Mouse (Mus musculus) spleen, adult 2 months (tissue): Measurements from ENCODE around the gene Gipc1. TPM values are rescaled to one million over a fixed set of nuclear protein-coding genes. Genes with fewer than 3 reads are reported as not detected.

Experiments
- DNase-seq, 2 experiments: peaks; one replicate each; pipeline versions ENCODE4 v3.0.0 to v3.0.0-alpha.2; 2012 to 2021; ENCODE audit warnings: low spot score in 2 of 2, low read depth in 1 of 2
- H3K27ac ChIP-seq: fragments of 200-500 bp; 2 replicates; pipeline ENCODE4 v1.5.1; 2012; ENCODE audit warnings: low read length, inconsistent platforms; ENCODE audit not compliant: insufficient read depth
- H3K27me3 ChIP-seq: fragments of 200-500 bp; 2 replicates; pipeline ENCODE4 v1.6.1; 2012; ENCODE audit warnings: mild to moderate bottlenecking, moderate library complexity, low read length, inconsistent platforms; ENCODE audit not compliant: control insufficient read depth, insufficient read depth
- H3K36me3 ChIP-seq: fragments of 200-500 bp; 2 replicates; pipeline ENCODE4 v1.6.1; 2012; ENCODE audit warnings: mild to moderate bottlenecking, low read length, inconsistent platforms; ENCODE audit not compliant: control insufficient read depth, insufficient read depth
- H3K4me1 ChIP-seq: fragments of 200-500 bp; 2 replicates; pipeline ENCODE4 v1.6.1; 2011; ENCODE audit warnings: inconsistent platforms; ENCODE audit not compliant: control insufficient read depth, insufficient read depth, insufficient read length
- H3K4me3 ChIP-seq: fragments of 200-500 bp; 2 replicates; pipeline ENCODE4 v1.5.1; 2011; ENCODE audit warnings: mild to moderate bottlenecking, inconsistent platforms; ENCODE audit not compliant: insufficient read depth, insufficient read length; ENCODE audit errors: extremely low read depth
- CTCF ChIP-seq: fragments of 200-500 bp; IDR thresholded peaks from 2 replicates; pipeline ENCODE4 v1.5.1; 2011; ENCODE audit warnings: mild to moderate bottlenecking, inconsistent platforms; ENCODE audit not compliant: insufficient read depth, insufficient read length, insufficient replicate concordance; ENCODE audit errors: extremely low read depth
- POLR2A ChIP-seq: fragments of 200-500 bp; IDR thresholded peaks from 2 replicates; pipeline ENCODE4 v1.6.1; 2011; ENCODE audit warnings: low read depth, low read length, inconsistent platforms
- WGBS: fragments of 180-500 bp; shearing (Covaris S2); methylation state at CpG from one replicate; pipeline ENCODE4 v1.1.7; 2018; 5-methylcytosine and 5-hydroxymethylcytosine counted together
- polyA plus RNA-seq: library from polyadenylated mRNA; depleted of rRNA; stranded (reverse); fragments of >200 nt; gene quantifications from 2 replicates; pipeline ENCODE4 v1.2.3, GENCODE M21; 2012

Gipc1 gene
- polyA plus RNA-seq, 1 experiment = 27.7 TPM

GRCm38 (mm10) chr8:83613695-83614094 lies 38.8 kb upstream of the Gipc1 start:
- no peak overlapping the region for H3K27ac ChIP-seq
- H3K27me3 ChIP-seq = no peaks in the 10 kb centered on the region
- TF ChIP-seq POLR2A (no peak), CTCF (no peak)
- no peak for DNase-seq
- 91% methylated on average over 4 of the region's 4 CpGs for WGBS
- H3K4me1 ChIP-seq = peaks cover 11% of the 10 kb centered on the region; the same call in 1 of the 2 replicates
- no peak overlapping the region for H3K4me3 ChIP-seq
- H3K36me3 ChIP-seq = peaks cover 23% of the 10 kb centered on the region

GRCm38 (mm10) chr8:83616625-83617024 lies 35.9 kb upstream of the Gipc1 start:
- H3K4me1 ChIP-seq = peaks cover 2% of the 10 kb centered on the region; the same call in 1 of the 2 replicates
- no peak overlapping the region for H3K4me3 ChIP-seq
- no peaks in the 10 kb centered on the region for H3K27me3 ChIP-seq
- no peak overlapping the region for H3K27ac ChIP-seq
- DNase-seq = no peak
- TF ChIP-seq POLR2A (no peak), CTCF (no peak)
- peaks cover 8% of the 10 kb centered on the region for H3K36me3 ChIP-seq

GRCm38 (mm10) chr8:83617111-83617510 lies 35.4 kb upstream of the Gipc1 start:
- 89% methylated on average over 2 of the region's 2 CpGs for WGBS
- DNase-seq = no peak

DNA sequence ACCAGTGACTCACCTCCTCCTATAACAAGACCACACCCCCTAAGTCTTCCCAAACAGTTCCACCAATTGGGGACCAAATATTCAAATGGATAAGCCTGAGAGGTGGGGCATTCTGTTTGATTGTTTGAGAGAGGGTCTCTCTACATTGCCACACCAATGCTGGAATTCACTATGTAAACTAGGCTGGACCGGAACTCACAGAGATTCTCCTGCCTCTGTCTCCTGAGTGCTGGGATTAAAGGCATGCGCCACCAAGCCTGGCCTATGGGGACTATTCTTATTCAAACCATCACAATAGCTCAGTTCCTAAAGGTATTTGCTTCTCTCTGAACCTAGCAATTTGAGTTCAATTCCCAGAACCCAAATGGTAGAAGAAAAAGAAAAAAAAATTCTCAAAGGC lies 33.9 kb upstream of the Gipc1 start:
- DNase-seq = no peak
- H3K36me3 ChIP-seq = peaks cover 1% of the 10 kb centered on the region
- whole genome bisulfite sequencing = 93% methylated on average over 2 of the region's 2 CpGs

More at GRCm38 (mm10) chr8:83617111-83617510, 35.4 kb upstream of the Gipc1 start:
- Histone ChIP-seq H3K4me3 (no peak overlapping the region), H3K27ac (no peak overlapping the region), H3K4me1 (peaks cover 2% of the 10 kb centered on the region; the same call in 1 of the 2 replicates), H3K36me3 (peaks cover 3% of the 10 kb centered on the region), H3K27me3 (no peaks in the 10 kb centered on the region)
- TF ChIP-seq POLR2A = no peak
- no peak for TF ChIP-seq CTCF

GRCm38 (mm10) chr8:83619568-83620285 lies 32.8 kb upstream of the Gipc1 start:
- Histone ChIP-seq H3K4me3 (no peak overlapping the region), H3K27me3 (no peaks in the 10 kb centered on the region), H3K36me3 (no peaks in the 10 kb centered on the region), H3K4me1 (peaks cover 3% of the 10 kb centered on the region; the same call in 1 of the 2 replicates), H3K27ac (no peak overlapping the region)
- WGBS = 89% methylated on average over 9 of the region's 9 CpGs
- TF ChIP-seq CTCF = no peak
- TF ChIP-seq POLR2A = no peak
- no peak for DNase-seq

More for the DNA sequence above, 33.9 kb upstream of the Gipc1 start:
- Histone ChIP-seq H3K27ac (no peak overlapping the region), H3K4me3 (no peak overlapping the region), H3K4me1 (peaks cover 3% of the 10 kb centered on the region; the same call in 1 of the 2 replicates), H3K27me3 (no peaks in the 10 kb centered on the region)
- no peak for TF ChIP-seq CTCF
- no peak for TF ChIP-seq POLR2A

- TF ChIP-seq CTCF (no peak), POLR2A (no peak)
- Histone ChIP-seq H3K4me1 (peaks cover 3% of the 10 kb centered on the region; the same call in 1 of the 2 replicates), H3K27me3 (no peaks in the 10 kb centered on the region), H3K4me3 (peak overlapping the region; percentile 5; the same call in 1 of the 2 replicates), H3K27ac (no peak overlapping the region), H3K36me3 (no peaks in the 10 kb centered on the region)
- 59% methylated on average over 15 of the region's 15 CpGs for WGBS
- no peak for DNase-seq
Measured at GRCm38 (mm10) chr8:83621691-83622388, 30.6 kb upstream of the Gipc1 start.
